Mouse (Mus musculus) thymus, adult 2 months (tissue): ENCODE data around the gene Taok3. TPM values are rescaled to one million over a fixed set of nuclear protein-coding genes. Genes with fewer than 3 reads are reported as not detected.
A peak's percentile ranks its signal among the peaks of the same experiment; 100 is the strongest.

ENCODE experiments used
- DNase-seq: peaks from one replicate; pipeline ENCODE4 v3.0.0; 2021
- H3K27ac ChIP-seq: fragments of 200-500 bp; 2 replicates; pipeline ENCODE4 v1.5.1; 2012; ENCODE audit warnings: low read length, control low read depth; ENCODE audit not compliant: control insufficient read depth, insufficient read depth
- H3K27me3 ChIP-seq: fragments of 200-500 bp; 2 replicates; pipeline ENCODE4 v1.6.1; 2012; ENCODE audit warnings: mild to moderate bottlenecking, low read length, moderate library complexity, mixed read lengths; ENCODE audit not compliant: control insufficient read depth, insufficient read depth
- H3K36me3 ChIP-seq: fragments of 200-500 bp; 2 replicates; pipeline ENCODE4 v1.6.1; 2012; ENCODE audit warnings: mild to moderate bottlenecking, low read length, moderate library complexity; ENCODE audit not compliant: control insufficient read depth, insufficient read depth
- H3K4me1 ChIP-seq: fragments of 200-500 bp; replicated peaks from 2 replicates; pipeline ENCODE4 v1.6.1; 2012; ENCODE audit warnings: low read length; ENCODE audit not compliant: control insufficient read depth, insufficient read depth
- H3K4me3 ChIP-seq: fragments of 200-500 bp; 2 replicates; pipeline ENCODE4 v1.5.1; 2012; ENCODE audit warnings: mild to moderate bottlenecking, low read length, control low read depth, moderate library complexity; ENCODE audit not compliant: control insufficient read depth, insufficient read depth
- CTCF ChIP-seq: fragments of 200-500 bp; IDR thresholded peaks from 2 replicates; pipeline ENCODE4 v1.5.1; 2012; ENCODE audit warnings: mild to moderate bottlenecking, control low read depth, low read length, moderate library complexity, borderline replicate concordance; ENCODE audit not compliant: control insufficient read depth, poor library complexity, insufficient read depth; ENCODE audit errors: extremely low read depth
- POLR2A ChIP-seq: fragments of 200-500 bp; IDR thresholded peaks from 2 replicates; pipeline ENCODE4 v1.6.1; 2012; ENCODE audit warnings: mild to moderate bottlenecking, low read length, control low read depth, moderate library complexity; ENCODE audit not compliant: control insufficient read depth, poor library complexity, insufficient read depth; ENCODE audit errors: extremely low read depth
- WGBS: fragments of 180-500 bp; shearing (Covaris S2); methylation state at CpG from one replicate; pipeline ENCODE4 v1.1.7; 2018; 5-methylcytosine and 5-hydroxymethylcytosine counted together
- polyA plus RNA-seq: library from polyadenylated mRNA; depleted of rRNA; stranded (reverse); fragments of >200 nt; gene quantifications from 2 replicates; pipeline ENCODE4 v1.2.3, GENCODE M21; 2012

Gene Taok3
- polyA plus RNA-seq, 1 experiment: 43.5 TPM

GRCm38 (mm10) chr5:117138295-117138988 is 18.5 kb downstream of the Taok3 start:
- Histone ChIP-seq H3K4me3 (no peak overlapping the region), H3K36me3 (no peaks in the 10 kb centered on the region), H3K27me3 (no peaks in the 10 kb centered on the region), H3K4me1 (peaks cover 49% of the 10 kb centered on the region), H3K27ac (peak overlapping the region; percentile 77)
- TF ChIP-seq CTCF (no peak), POLR2A (no peak)
- 23% methylated on average over 11 of the region's 11 CpGs for WGBS
- DNase-seq: peak; percentile 45

- no peaks in the 10 kb centered on the region for H3K36me3 ChIP-seq
Observed at GRCm38 (mm10) chr5:117139822-117140221, 19.9 kb downstream of the Taok3 start.

DNA sequence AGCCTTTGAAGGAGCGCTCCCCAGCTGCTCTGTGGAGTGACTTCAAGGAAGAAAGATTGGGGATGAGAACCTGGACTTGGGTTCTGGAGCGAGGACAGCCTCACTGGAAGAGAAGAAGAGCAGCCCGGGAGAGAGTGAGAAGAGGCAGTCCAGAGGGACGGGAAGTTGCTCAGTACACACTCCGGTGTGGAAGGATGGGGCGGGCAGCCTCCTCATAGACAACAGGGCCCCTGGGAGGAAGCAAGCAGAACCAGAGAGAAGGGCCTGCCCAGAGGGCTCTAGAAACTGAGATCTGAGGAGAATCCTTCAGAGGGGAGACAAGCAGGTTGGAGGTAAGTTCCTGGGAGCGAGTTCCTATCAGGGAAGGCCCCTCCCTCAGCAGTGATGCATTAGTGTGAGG is 20.4 kb downstream of the Taok3 start:
- TF ChIP-seq CTCF (no peak), POLR2A (no peak)
- no peak for DNase-seq
- H3K4me3 ChIP-seq: no peak overlapping the region
- H3K27ac ChIP-seq: no peak overlapping the region
- WGBS: 70% methylated on average over 7 of the region's 7 CpGs
- H3K27me3 ChIP-seq: no peaks in the 10 kb centered on the region
- H3K4me1 ChIP-seq: peaks cover 46% of the 10 kb centered on the region
- H3K36me3 ChIP-seq: no peaks in the 10 kb centered on the region

More at GRCm38 (mm10) chr5:117139822-117140221, 19.9 kb downstream of the Taok3 start:
- no peak for TF ChIP-seq CTCF
- TF ChIP-seq POLR2A: no peak
- Histone ChIP-seq H3K4me3 (no peak overlapping the region), H3K27me3 (no peaks in the 10 kb centered on the region), H3K27ac (no peak overlapping the region), H3K4me1 (peaks cover 50% of the 10 kb centered on the region)
- DNase-seq: no peak
- WGBS: 93% methylated on average over 8 of the region's 8 CpGs

DNA sequence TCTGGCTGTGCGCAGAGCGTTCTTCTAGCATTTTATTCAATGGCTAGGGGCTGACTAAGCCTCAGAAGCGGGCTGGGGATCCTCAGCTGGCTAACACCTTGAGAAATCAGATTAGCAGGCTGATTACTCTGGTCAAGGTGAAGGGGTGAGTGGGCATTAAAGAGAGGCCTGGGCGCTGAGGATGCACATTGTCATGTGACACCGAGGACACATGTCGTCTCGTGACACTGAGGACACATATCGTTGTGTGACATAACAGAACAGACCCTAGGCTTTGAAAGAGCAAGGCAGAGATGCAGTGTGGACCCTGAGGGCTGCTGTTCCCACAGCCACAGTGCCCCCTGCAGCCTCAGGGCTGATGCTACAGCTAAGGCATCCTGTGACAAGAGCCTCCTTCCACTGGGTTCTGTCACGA is 23.8 kb downstream of the Taok3 start:
- TF ChIP-seq POLR2A (no peak), CTCF (peak; percentile 75; the same call in 1 of the 2 replicates)
- no peak overlapping the region for H3K4me3 ChIP-seq
- no peak overlapping the region for H3K27ac ChIP-seq
- H3K36me3 ChIP-seq: no peaks in the 10 kb centered on the region
- no peaks in the 10 kb centered on the region for H3K27me3 ChIP-seq
- peaks cover 27% of the 10 kb centered on the region for H3K4me1 ChIP-seq
- WGBS: 66% methylated on average over 9 of the region's 9 CpGs
- peak; percentile 80 for DNase-seq

DNA sequence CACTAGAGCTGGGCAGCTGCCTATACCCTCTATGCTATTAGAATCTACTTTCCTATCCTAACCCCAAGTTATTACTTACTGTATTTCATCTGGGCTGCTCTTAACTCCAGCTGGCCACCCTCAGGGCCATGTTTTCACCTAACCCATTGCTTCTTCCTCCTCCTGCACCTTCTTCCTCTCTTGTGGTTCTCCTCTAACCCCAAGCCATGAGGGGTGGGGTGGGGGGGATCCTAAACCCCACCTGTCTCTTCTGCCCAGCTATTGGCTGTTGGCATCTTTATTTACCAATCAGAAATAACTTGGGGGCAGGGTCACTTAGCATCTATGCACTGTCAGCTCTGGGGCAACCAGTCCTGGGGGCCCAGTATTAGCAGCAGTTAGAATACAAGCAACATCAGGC is 26.2 kb downstream of the Taok3 start:
- Histone ChIP-seq H3K4me3 (no peak overlapping the region), H3K36me3 (no peaks in the 10 kb centered on the region), H3K27me3 (no peaks in the 10 kb centered on the region), H3K4me1 (peaks cover 19% of the 10 kb centered on the region), H3K27ac (no peak overlapping the region)
- no peak for DNase-seq
- TF ChIP-seq CTCF (no peak), POLR2A (no peak)

DNA sequence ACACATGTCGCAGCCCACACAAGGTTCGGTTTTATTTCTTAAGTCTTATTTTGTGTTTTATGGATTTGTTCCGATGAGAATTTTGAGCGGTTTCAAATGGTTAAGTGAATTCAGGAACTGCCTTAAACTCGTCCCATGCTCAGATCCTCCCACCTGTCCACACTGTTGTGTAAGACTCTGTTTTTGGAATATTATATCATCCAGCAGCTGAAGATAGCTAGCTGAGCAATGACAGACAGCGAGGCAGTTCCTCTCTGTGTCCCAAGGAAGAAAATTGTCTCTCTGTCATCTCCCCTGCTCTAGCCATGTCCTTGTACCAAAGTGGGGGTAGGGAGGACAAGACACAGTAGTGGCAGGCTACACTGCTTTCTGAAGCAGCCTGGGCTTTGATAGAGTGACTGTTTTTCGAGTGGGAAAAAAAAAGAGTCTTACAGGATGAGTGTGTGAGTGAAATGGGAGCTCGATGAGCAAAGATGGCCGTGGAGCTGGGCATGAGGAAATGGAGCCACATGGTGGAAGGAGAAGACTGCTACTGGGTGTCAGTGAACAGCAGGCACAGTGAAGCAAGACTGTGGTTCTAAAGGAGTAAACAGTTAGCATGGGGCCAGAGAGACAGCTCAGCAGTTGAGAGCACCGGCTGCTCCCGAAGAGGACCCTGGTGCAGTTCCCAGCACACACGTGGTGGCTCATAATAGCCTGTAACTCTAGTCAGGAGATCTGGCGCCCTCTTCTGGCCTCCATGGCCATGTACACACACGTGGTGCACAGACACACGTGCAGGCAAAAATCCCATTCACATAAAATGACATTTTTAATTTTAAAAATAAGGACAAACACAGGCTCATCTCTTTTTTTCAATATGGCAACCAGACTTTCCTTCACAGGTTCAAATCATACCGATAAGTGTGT is 27.5 kb downstream of the Taok3 start:
- H3K36me3 ChIP-seq: no peaks in the 10 kb centered on the region; the same call in 1 of the 2 replicates
- TF ChIP-seq CTCF (no peak), POLR2A (no peak)
- H3K4me3 ChIP-seq: no peak overlapping the region
- DNase-seq: no peak
- 95% methylated on average over 16 of the region's 16 CpGs for WGBS
- no peak overlapping the region for H3K27ac ChIP-seq
- peaks cover 19% of the 10 kb centered on the region for H3K4me1 ChIP-seq
- no peaks in the 10 kb centered on the region for H3K27me3 ChIP-seq
